Comparison of ENCODE assay signal across 16 mouse cellular contexts in the genomic region with DNA sequence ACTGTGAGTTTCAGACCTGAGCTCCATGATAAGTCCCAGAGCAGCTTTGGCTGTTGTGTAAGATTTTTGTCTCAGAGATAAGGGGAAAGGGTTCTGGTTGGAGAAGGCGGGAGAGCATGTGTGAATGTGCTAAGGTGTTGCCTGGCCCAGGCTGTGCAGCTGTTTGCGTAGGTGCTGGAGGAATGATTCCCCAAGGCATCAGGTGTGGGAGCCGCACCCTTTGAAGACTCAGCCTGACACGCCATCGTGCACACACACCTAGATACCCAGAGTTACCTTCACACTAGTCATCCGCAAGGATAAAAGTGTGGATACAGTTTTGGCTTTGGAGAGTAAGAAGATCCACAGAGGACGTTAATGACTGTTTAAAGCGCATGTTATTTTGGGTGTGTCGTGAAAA. TPM values are rescaled to one million over a fixed set of nuclear protein-coding genes. Genes with fewer than 3 reads are reported as not detected.
DNase-seq lines count a peak whose midpoint lies in the region; ATAC-seq and TF ChIP-seq lines count a peak whose summit lies in the region.
"Had no signal": no experiment of that assay in that cellular context is flagged by ENCODE, and none has a peak within 500 bp of the region (broad histone marks: within the 10 kb centered on the region; RNA-seq: fewer than 3 reads in every experiment).

No protein-coding gene starts in this region.

- peak; percentile 33 to 43 for DNase-seq in B cell, adult 2 months
- DNase-seq in CD8-positive naive resting alpha-beta T cell, adult 2 months (ENCODE audit: low read depth in 2 of 2, low spot score in 2 of 2), result peak; percentile 71 to 73
- peak; percentile 64 for DNase-seq in stomach, postnatal 0 days (ENCODE audit: low spot score)
- DNase-seq in right cerebral cortex, postnatal 4 days, result no peak
- DNase-seq: adrenal gland, postnatal 14 days; cerebellum, adult 11-12 months; cerebellum, adult 9-10 months; forebrain, postnatal 0 days; gastrocnemius, postnatal 14 days; heart, adult 2 months had no signal

- ATAC-seq in megakaryocyte, adult 5-6 weeks (ENCODE audit: poor library complexity, severe bottlenecking), result no peak
- peak; percentile 69 for ATAC-seq in stomach, postnatal 0 days (ENCODE audit: low FRiP score, low TSS enrichment)
- ATAC-seq in midbrain, embryonic 15.5 days (replicated peaks), result no peak
- ATAC-seq: forebrain, embryonic 13.5 days; forebrain, postnatal 0 days had no signal

- no peak overlapping the region for H3K27ac ChIP-seq in stomach, postnatal 0 days (replicated peaks)
- no peak overlapping the region for H3K27ac ChIP-seq in midbrain, embryonic 15.5 days
- H3K27ac ChIP-seq: forebrain, embryonic 13.5 days; heart, adult 2 months; hindbrain, embryonic 15.5 days had no signal

- no peak overlapping the region for H3K4me2 ChIP-seq in stomach, postnatal 0 days (replicated peaks; ENCODE audit: low read depth)
- H3K4me2 ChIP-seq in midbrain, embryonic 15.5 days, result no peak overlapping the region
- H3K4me2 ChIP-seq: forebrain, embryonic 13.5 days; heart, embryonic 11.5 days; hindbrain, embryonic 15.5 days had no signal

- peak overlapping the region; percentile 50 for H3K4me3 ChIP-seq in megakaryocyte, embryonic 14.5 days (replicated peaks)
- no peak overlapping the region for H3K4me3 ChIP-seq in stomach, postnatal 0 days (ENCODE audit: low read depth, low read length)
- H3K4me3 ChIP-seq in midbrain, embryonic 15.5 days, result no peak overlapping the region
- H3K4me3 ChIP-seq: forebrain, embryonic 13.5 days; heart, adult 2 months; hindbrain, embryonic 15.5 days had no signal

- H3K9me3 ChIP-seq in megakaryocyte, embryonic 14.5 days, result no peaks in the 10 kb centered on the region
- no peaks in the 10 kb centered on the region for H3K9me3 ChIP-seq in stomach, postnatal 0 days (ENCODE audit: control insufficient read depth, low read length)
- no peaks in the 10 kb centered on the region for H3K9me3 ChIP-seq in midbrain, embryonic 15.5 days
- H3K9me3 ChIP-seq: forebrain, embryonic 13.5 days; hindbrain, embryonic 15.5 days had no signal

- WGBS in stomach, postnatal 0 days, result 69% methylated on average over 9 of the region's 9 CpGs
- 95% methylated on average over 9 of the region's 9 CpGs for WGBS in midbrain, embryonic 15.5 days

- H3K9ac ChIP-seq in stomach, postnatal 0 days (ENCODE audit: low read length), result no peak overlapping the region
- H3K9ac ChIP-seq in midbrain, embryonic 15.5 days, result no peak overlapping the region
- H3K9ac ChIP-seq: forebrain, embryonic 13.5 days; forebrain, postnatal 0 days; hindbrain, embryonic 15.5 days had no signal

- peaks cover 8% of the 10 kb centered on the region for H3K36me3 ChIP-seq in megakaryocyte, embryonic 14.5 days (replicated peaks; ENCODE audit: low read length)
- no peaks in the 10 kb centered on the region for H3K36me3 ChIP-seq in stomach, postnatal 0 days (ENCODE audit: control insufficient read depth, insufficient read depth, low read length)
- no peaks in the 10 kb centered on the region for H3K36me3 ChIP-seq in midbrain, embryonic 15.5 days (replicated peaks)
- H3K36me3 ChIP-seq: hindbrain, embryonic 15.5 days had no signal

- H3K4me1 ChIP-seq in megakaryocyte, embryonic 14.5 days, result peaks cover 72% of the 10 kb centered on the region
- H3K4me1 ChIP-seq in stomach, postnatal 0 days (replicated peaks; ENCODE audit: control insufficient read depth, insufficient read depth), result no peaks in the 10 kb centered on the region
- H3K4me1 ChIP-seq in midbrain, embryonic 15.5 days, result peaks cover 5% of the 10 kb centered on the region

- TF ChIP-seq CTCF in stomach, postnatal 0 days (IDR thresholded peaks at IDR 0.05; ENCODE audit: low read depth), result no peak

- H3K27me3 ChIP-seq in megakaryocyte, embryonic 14.5 days (replicated peaks), result no peaks in the 10 kb centered on the region
- H3K27me3 ChIP-seq in stomach, postnatal 0 days (ENCODE audit: control insufficient read depth, insufficient read depth, low read length), result no peaks in the 10 kb centered on the region
- no peaks in the 10 kb centered on the region for H3K27me3 ChIP-seq in midbrain, embryonic 15.5 days (replicated peaks)
- H3K27me3 ChIP-seq: forebrain, embryonic 13.5 days; hindbrain, embryonic 15.5 days had no signal

- no peak for TF ChIP-seq EP300 in stomach, postnatal 0 days (optimal IDR thresholded peaks at IDR 0.05)

RNA-seq across cellular contexts. Expression of gene Vps37b, which starts 3.3 kb away (rescaled TPM):
- polyA plus RNA-seq in megakaryocyte, embryonic 14.5 days (2012; ENCODE audit: insufficient read depth, low replicate concordance), result 437 and 1,468 TPM in 2 replicates
- total RNA-seq in megakaryocyte, adult 5-6 weeks (2015), result 28.9 and 29.2 TPM in 2 replicates
- total RNA-seq in megakaryocyte, adult 5-6 weeks (2017), result 29.1 and 29.9 TPM in 2 replicates
- 31.0 and 35.8 TPM in 2 replicates for polyA plus RNA-seq in stomach, postnatal 0 days (2015; fragmentation: Nextera tagmentation; extraction: Ambion mirVana)
- 66.7 and 73.7 TPM in 2 replicates for polyA plus RNA-seq in midbrain, embryonic 15.5 days (2015; fragmentation: Nextera tagmentation; extraction: Ambion mirVana)
